Mouse (Mus musculus): Measurements from ENCODE around the gene Olfr768.
"Not testable (repeated sequence)": the region's sequence is repeated elsewhere in the genome, so short reads cannot be mapped to it uniquely, and the experiment has no call there.

Gene Olfr768

GRCm38 (mm10) chr10:129099275-129099674, at the start of gene Olfr768:
Olfr768 (minus strand) TSS chr10:129099375.
- no peak for DNase-seq (ENCODE audit: low read depth in 2 of 2, low spot score in 2 of 2)

GRCm38 (mm10) chr10:129138898-129139297, 39.7 kb upstream of the Olfr768 start, which contains the start of gene Olfr770:
Olfr770 (minus strand) TSS chr10:129138998.
- DNase-seq (ENCODE audit: low read depth in 2 of 2, low spot score in 2 of 2): no peak

DNA sequence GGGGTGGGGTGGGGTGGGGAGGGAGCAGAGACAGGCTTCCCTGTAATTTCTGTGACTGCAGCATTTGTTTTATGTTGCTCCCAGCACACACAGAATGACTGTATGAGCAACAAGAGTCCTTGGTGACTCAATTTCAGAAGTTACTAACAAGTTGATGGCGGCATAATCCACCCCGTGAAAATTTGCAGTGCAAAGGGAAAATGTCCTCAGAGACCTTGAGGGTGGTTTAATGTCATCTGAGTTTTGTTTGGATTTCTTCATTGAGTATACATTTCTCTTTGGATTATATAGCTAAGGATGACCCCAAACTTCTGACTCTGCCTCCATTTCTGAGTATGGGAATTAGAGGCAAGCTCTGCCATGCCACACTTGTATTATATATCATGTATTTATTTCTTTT, 18.6 kb upstream of the Olfr768 start, which contains the start of gene Olfr769:
Olfr769 (minus strand) TSS at position 101 of the 400 bp plus-strand sequence.
- no peak for DNase-seq (ENCODE audit: low read depth in 2 of 2, low spot score in 2 of 2)

GRCm38 (mm10) chr10:129115146-129115545, 16.0 kb upstream of the Olfr768 start:
- no peak for DNase-seq (ENCODE audit: low read depth in 2 of 2, low spot score in 2 of 2)

DNA sequence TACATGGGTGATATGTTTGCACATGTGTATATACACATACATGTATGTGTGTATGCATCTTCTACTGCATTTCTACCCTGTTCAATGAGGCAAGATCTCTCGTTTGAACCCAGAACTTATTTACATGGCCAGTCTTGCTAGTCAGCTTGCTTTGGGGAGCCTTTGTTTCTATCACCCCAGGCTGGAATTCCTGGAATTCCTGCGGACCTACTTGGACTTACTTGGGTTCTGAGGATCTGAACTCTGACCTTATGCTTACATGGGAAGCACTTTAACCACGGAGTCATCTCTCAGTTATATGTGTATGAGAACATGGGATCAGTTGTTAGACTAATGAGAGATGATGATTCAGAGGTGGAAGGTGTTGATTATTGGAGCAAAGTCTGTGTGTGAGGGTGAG, 2.1 kb upstream of the Olfr768 start:
- DNase-seq (ENCODE audit: low read depth in 2 of 2, low spot score in 2 of 2): no peak

GRCm38 (mm10) chr10:129082810-129083209, 16.4 kb downstream of the Olfr768 start, which contains the start of gene Olfr767:
Olfr767 (minus strand) TSS chr10:129082910.
- DNase-seq (ENCODE audit: low read depth in 2 of 2, low spot score in 2 of 2): not testable (repeated sequence)

DNA sequence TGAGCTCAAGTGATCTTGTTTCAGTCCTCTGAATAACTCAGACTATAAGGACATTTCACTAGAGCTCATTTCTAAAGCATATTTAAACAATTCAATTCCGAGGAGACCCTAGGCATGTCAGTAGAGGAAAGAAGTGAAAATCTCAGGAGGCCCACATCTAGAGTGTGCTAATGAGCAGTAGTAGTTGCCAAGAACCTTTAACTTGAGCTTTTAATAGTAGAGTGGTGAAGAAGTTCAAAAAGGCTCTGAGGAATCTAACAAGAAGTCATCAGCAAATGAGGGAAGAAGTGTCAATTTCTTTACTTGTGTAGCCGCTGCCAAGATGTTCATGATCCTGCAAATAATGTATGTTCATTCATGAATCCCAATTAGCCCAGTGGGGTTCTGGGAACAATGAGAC, 30.3 kb downstream of the Olfr768 start, which contains the start of gene Olfr766-ps1:
Olfr766-ps1 (minus strand) TSS at position 101 of the 400 bp plus-strand sequence.
- DNase-seq (ENCODE audit: low read depth in 2 of 2, low spot score in 2 of 2): no peak

DNA sequence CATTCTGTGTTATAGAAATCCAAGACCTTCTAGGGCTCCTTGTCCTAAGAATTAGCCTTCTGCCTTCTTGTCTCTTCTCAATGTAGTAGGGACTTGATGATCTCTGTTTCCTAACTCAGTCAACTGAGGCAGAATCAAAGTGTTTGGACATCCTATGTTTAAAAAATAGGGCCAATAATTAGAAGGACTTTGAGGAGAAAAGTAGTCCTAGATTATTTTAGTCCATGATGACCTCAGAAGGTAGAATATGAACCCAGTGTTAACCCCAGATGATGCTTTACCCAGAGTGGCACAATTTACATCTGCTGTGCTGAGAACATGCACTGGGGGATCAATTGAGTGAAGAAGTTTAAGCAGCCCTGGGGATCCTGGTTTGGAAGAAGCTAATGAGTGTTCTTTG, 49.3 kb downstream of the Olfr768 start, which contains the start of gene Olfr765:
Olfr765 (minus strand) TSS at position 101 of the 400 bp plus-strand sequence.
- DNase-seq (ENCODE audit: low read depth in 2 of 2, low spot score in 2 of 2): not testable (repeated sequence)

Data from CD8-positive naive resting alpha-beta T cell, adult 2 months (primary cell).